Mouse (Mus musculus) stomach, embryonic 16.5 days (tissue): ENCODE data around the gene Olfr1385. TPM values are rescaled to one million over a fixed set of nuclear protein-coding genes. Genes with fewer than 3 reads are reported as not detected.
"Not testable (repeated sequence)": the region's sequence is repeated elsewhere in the genome, so short reads cannot be mapped to it uniquely, and the experiment has no call there.

Experiments used
- ATAC-seq: fragments of 200-750 bp; cut with Nextera tagmentation; 2 replicates; pipeline ENCODE4 v1.8.0; 2017; ENCODE audit warnings: moderate number of reproducible peaks, moderate TSS enrichment; ENCODE audit not compliant: insufficient read depth, low FRiP score
- H3K27ac ChIP-seq: fragments of 300-500 bp; sonication (generic); 2 replicates; pipeline ENCODE4 v1.5.1; 2014; ENCODE audit warnings: low read length
- H3K27me3 ChIP-seq: fragments of 300-500 bp; sonication (generic); 2 replicates; pipeline ENCODE4 v1.6.1; 2014; ENCODE audit warnings: low read length, control low read depth, mixed read lengths; ENCODE audit not compliant: control insufficient read depth, insufficient read depth
- H3K36me3 ChIP-seq: fragments of 300-500 bp; sonication (generic); 2 replicates; pipeline ENCODE4 v1.6.1; 2014; ENCODE audit warnings: low read length; ENCODE audit not compliant: control insufficient read depth, insufficient read depth
- H3K4me1 ChIP-seq: fragments of 300-500 bp; sonication (generic); 2 replicates; pipeline ENCODE4 v1.6.1; 2014; ENCODE audit warnings: low read length, control low read depth, mixed read lengths; ENCODE audit not compliant: control insufficient read depth, insufficient read depth
- H3K4me2 ChIP-seq: fragments of 300-500 bp; sonication (generic); 2 replicates; pipeline ENCODE4 v1.6.1; 2014; ENCODE audit warnings: low read depth, low read length, mixed read lengths
- H3K4me3 ChIP-seq: fragments of 300-500 bp; sonication (generic); replicated peaks from 2 replicates; pipeline ENCODE4 v1.5.1; 2014; ENCODE audit warnings: mild to moderate bottlenecking, low read length
- H3K9ac ChIP-seq: fragments of 300-500 bp; sonication (generic); 2 replicates; pipeline ENCODE4 v1.6.1; 2014; ENCODE audit warnings: low read length
- H3K9me3 ChIP-seq: fragments of 300-500 bp; sonication (generic); replicated peaks from 2 replicates; pipeline ENCODE4 v1.6.1; 2016; ENCODE audit warnings: low read length, control low read depth; ENCODE audit not compliant: control insufficient read depth
- WGBS: fragments of 180-500 bp; shearing (Covaris S2); extraction: QIAGEN DNeasy Blood & Tissue Kit; methylation state at CpG from one replicate; pipeline ENCODE4 v1.1.7; 2014; 5-methylcytosine and 5-hydroxymethylcytosine counted together
- polyA plus RNA-seq: library from polyadenylated mRNA; unstranded; fragments of >200 nt; fragmentation: Nextera tagmentation; extraction: Ambion mirVana; gene quantifications from 2 replicates; pipeline ENCODE4 v1.2.1, GENCODE M21; 2015

Gene Olfr1385
- polyA plus RNA-seq: not detected in 2 replicates

- not testable (repeated sequence) for H3K27me3 ChIP-seq, H3K4me1 ChIP-seq, H3K36me3 ChIP-seq, H3K4me2 ChIP-seq, H3K27ac ChIP-seq, H3K9me3 ChIP-seq, H3K9ac ChIP-seq, H3K4me3 ChIP-seq, ATAC-seq
- 62% methylated on average over 1 of the region's 1 CpGs for WGBS
These were observed at the start of gene Olfr1385 for GRCm38 (mm10) chr11:49488770-49489169. Gene Olfr1385 (plus strand): TSS chr11:49489070.

GRCm38 (mm10) chr11:49455043-49455442, 33.8 kb upstream of the Olfr1385 start, which contains the start of gene Olfr1387:
Gene Olfr1387 (plus strand): TSS chr11:49455343.
- no peak within 1 kb of the TSS for H3K4me3 ChIP-seq
- no peak for ATAC-seq
- H3K27ac ChIP-seq: no peak within 1 kb of the TSS
- no peaks in the 10 kb centered on the region for H3K4me1 ChIP-seq
- H3K9me3 ChIP-seq: no peaks in the 10 kb centered on the region
- H3K36me3 ChIP-seq: no peaks in the 10 kb centered on the region
- H3K4me2 ChIP-seq: no peak within 1 kb of the TSS
- WGBS: 96% methylated on average over 1 of the region's 1 CpGs
- no peaks in the 10 kb centered on the region for H3K27me3 ChIP-seq
- no peak within 1 kb of the TSS for H3K9ac ChIP-seq

DNA sequence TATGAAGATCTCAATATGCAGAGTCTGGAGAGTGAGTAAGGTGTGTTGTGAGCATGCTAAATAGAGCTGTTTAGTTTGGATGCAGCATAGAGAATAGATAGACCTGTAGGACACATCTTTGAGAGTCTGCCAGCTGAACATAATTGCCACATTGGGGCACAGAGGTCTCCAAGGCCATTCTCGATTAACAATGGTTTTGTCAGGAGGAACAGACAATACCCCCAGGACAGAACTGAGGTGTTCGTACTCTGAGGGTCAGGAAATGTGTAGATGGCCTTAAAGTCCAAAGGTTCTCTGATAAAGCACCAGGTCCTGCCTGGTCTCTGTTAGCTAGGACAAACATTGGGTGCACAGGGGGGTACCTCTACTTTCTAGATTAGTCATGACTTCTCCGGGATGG, 24.1 kb upstream of the Olfr1385 start, which contains the start of gene Olfr1386:
Gene Olfr1386 (plus strand): TSS at position 301 of the 400 bp plus-strand sequence.
- not testable (repeated sequence) for H3K9ac ChIP-seq, H3K27me3 ChIP-seq, H3K9me3 ChIP-seq, H3K4me1 ChIP-seq, H3K4me2 ChIP-seq, ATAC-seq, H3K27ac ChIP-seq, H3K36me3 ChIP-seq, H3K4me3 ChIP-seq
- WGBS: 78% methylated on average over 2 of the region's 3 CpGs

- 38% methylated on average over 4 of the region's 4 CpGs for whole genome bisulfite sequencing
These were observed 2.9 kb upstream of the Olfr1385 start for GRCm38 (mm10) chr11:49485973-49486372.

GRCm38 (mm10) chr11:49518086-49518485, 29.2 kb downstream of the Olfr1385 start:
- no peaks in the 10 kb centered on the region for H3K36me3 ChIP-seq
- no peak for ATAC-seq
- no peaks in the 10 kb centered on the region for H3K27me3 ChIP-seq
- 69% methylated on average over 5 of the region's 5 CpGs for WGBS
- no peaks in the 10 kb centered on the region for H3K4me1 ChIP-seq
- H3K9ac ChIP-seq: no peak overlapping the region
- no peak overlapping the region for H3K27ac ChIP-seq
- H3K4me3 ChIP-seq: no peak overlapping the region
- H3K9me3 ChIP-seq: no peaks in the 10 kb centered on the region
- no peak overlapping the region for H3K4me2 ChIP-seq

More at GRCm38 (mm10) chr11:49485973-49486372, 2.9 kb upstream of the Olfr1385 start:
- no peak for ATAC-seq
- H3K9me3 ChIP-seq: no peaks in the 10 kb centered on the region
- no peaks in the 10 kb centered on the region for H3K4me1 ChIP-seq
- H3K4me3 ChIP-seq: no peak overlapping the region
- no peak overlapping the region for H3K27ac ChIP-seq
- H3K27me3 ChIP-seq: no peaks in the 10 kb centered on the region
- no peaks in the 10 kb centered on the region for H3K36me3 ChIP-seq
- no peak overlapping the region for H3K4me2 ChIP-seq
- H3K9ac ChIP-seq: no peak overlapping the region

DNA sequence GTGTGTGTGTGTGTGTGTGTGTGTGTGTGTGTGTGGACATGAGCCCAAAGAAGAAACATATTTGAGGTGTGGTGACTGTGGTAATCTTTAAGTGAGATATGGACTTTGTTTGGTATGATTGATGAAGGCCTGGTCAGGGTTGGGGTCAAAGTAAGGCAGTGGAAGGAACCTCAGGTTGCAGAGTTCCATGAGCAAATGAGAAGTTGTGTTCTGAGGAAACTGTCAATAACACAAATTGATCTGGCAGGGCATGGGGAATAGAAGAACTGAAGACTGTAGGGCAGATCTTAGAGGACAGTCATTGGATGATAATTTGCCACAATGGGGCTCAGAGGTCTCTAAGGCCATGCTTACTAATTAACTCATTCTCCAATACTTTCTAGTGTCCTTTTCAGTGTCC, 30.5 kb downstream of the Olfr1385 start, which contains the start of gene Olfr1383:
Gene Olfr1383 (plus strand): TSS at position 301 of the 400 bp plus-strand sequence.
- H3K9me3 ChIP-seq: no peaks in the 10 kb centered on the region
- no peak within 1 kb of the TSS for H3K27ac ChIP-seq
- H3K36me3 ChIP-seq: no peaks in the 10 kb centered on the region
- ATAC-seq: no peak
- no peak within 1 kb of the TSS for H3K4me2 ChIP-seq
- no peaks in the 10 kb centered on the region for H3K4me1 ChIP-seq
- H3K27me3 ChIP-seq: no peaks in the 10 kb centered on the region
- H3K4me3 ChIP-seq: no peak within 1 kb of the TSS
- no peak within 1 kb of the TSS for H3K9ac ChIP-seq

DNA sequence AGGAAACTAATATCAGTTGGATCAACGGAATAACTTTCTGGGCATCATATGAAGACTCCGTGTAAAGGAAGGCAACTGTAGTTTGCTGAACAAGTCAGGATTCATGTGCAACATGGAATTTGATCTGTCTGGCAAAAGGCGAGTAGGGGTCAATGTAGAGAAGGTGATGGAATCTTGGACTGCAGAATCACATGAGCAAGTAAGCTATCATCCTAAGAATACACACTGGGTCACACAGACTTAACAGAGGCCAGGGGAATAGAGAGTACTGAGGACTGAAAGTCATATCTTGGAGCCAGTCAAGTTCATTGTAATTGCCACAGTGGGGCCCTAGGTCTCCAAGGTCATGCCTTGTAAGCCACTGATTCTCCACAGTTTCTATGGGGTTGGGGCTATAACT, 39.1 kb downstream of the Olfr1385 start, which contains the start of gene Olfr1382:
Gene Olfr1382 (plus strand): TSS at position 301 of the 400 bp plus-strand sequence.
- WGBS: 80% methylated on average over 3 of the region's 3 CpGs
- no peak within 1 kb of the TSS for H3K9ac ChIP-seq
- H3K4me1 ChIP-seq: no peaks in the 10 kb centered on the region
- H3K36me3 ChIP-seq: no peaks in the 10 kb centered on the region
- H3K27me3 ChIP-seq: no peaks in the 10 kb centered on the region
- no peak within 1 kb of the TSS for H3K4me3 ChIP-seq
- H3K27ac ChIP-seq: no peak within 1 kb of the TSS
- no peak for ATAC-seq
- H3K4me2 ChIP-seq: no peak within 1 kb of the TSS
- no peaks in the 10 kb centered on the region for H3K9me3 ChIP-seq

GRCm38 (mm10) chr11:49532761-49533160, 43.9 kb downstream of the Olfr1385 start:
- no peak overlapping the region for H3K27ac ChIP-seq
- no peak overlapping the region for H3K9ac ChIP-seq
- H3K4me1 ChIP-seq: no peaks in the 10 kb centered on the region
- no peak for ATAC-seq
- H3K27me3 ChIP-seq: no peaks in the 10 kb centered on the region
- H3K9me3 ChIP-seq: no peaks in the 10 kb centered on the region
- H3K4me3 ChIP-seq: no peak overlapping the region
- H3K4me2 ChIP-seq: no peak overlapping the region
- H3K36me3 ChIP-seq: no peaks in the 10 kb centered on the region

DNA sequence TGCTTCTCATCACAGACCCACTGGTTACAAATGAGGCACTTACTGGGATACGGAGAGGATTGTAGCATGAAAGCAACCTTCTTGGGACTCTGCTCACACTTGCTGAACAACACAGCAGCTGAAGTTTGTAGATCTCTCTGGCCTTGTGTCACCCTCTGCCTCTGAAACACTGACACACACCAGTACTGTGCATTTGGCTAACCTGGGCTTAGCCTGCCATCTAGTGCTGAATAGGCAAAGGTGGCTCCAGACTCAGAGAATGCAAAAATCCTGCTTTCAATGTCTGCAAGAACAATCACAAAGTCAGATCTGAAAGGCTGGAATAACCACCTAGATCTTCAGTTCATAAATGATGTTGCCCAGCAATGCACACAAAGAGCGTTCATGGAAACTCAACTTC, 47.8 kb downstream of the Olfr1385 start:
- WGBS: 75% methylated on average over 2 of the region's 2 CpGs
- not testable (repeated sequence) for H3K27me3 ChIP-seq, H3K27ac ChIP-seq, H3K4me3 ChIP-seq, H3K4me2 ChIP-seq, H3K9ac ChIP-seq, H3K36me3 ChIP-seq, H3K9me3 ChIP-seq, H3K4me1 ChIP-seq
- ATAC-seq: 0 out of 2 replicates have a peak, but pooled peaks have one; percentile 58
